Mouse (Mus musculus) activated CD4-positive, CD25-positive, alpha-beta regulatory T cell, adult 4 months (primary cell): ENCODE results near the gene Nxn. TPM values are rescaled to one million over a fixed set of nuclear protein-coding genes. Genes with fewer than 3 reads are reported as not detected.
"Not testable (repeated sequence)": the region's sequence is repeated elsewhere in the genome, so short reads cannot be mapped to it uniquely, and the experiment has no call there.

Source experiments
- ATAC-seq: one replicate; pipeline ENCODE4 v1.8.0; 2017
- polyA plus RNA-seq, 2 experiments: library from polyadenylated mRNA; unstranded; fragments of 100-300 nt; shearing (Covaris generic); gene quantifications; one replicate each; pipeline ENCODE4 v1.2.1; 2017

Gene Nxn
- polyA plus RNA-seq, 2 experiments from 2014 or later: 0.71 to 1.8 TPM

- ATAC-seq: no peak
These were observed 140.4 kb downstream of the Nxn start for GRCm38 (mm10) chr11:76258511-76258910.

DNA sequence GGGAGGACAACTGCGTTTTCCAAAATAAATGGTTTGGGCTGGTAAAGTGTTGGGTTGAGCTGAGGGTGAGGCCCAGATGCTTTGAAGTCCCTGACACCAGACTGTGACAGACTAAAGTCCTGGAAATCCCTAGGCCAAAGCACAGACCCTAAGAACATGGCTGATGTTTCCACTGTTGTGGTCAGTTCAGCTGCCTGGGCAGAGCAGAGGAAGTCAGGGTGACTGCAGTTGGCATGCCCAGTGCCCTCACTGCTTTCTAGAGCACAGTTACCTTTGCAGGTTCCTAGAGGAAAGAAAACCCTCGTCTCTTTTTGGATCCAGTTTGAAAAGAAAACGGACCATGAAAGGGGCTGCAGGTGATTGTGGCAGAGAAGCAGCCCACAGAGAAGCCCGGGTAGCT lies 141.6 kb downstream of the Nxn start:
- no peak for ATAC-seq

DNA sequence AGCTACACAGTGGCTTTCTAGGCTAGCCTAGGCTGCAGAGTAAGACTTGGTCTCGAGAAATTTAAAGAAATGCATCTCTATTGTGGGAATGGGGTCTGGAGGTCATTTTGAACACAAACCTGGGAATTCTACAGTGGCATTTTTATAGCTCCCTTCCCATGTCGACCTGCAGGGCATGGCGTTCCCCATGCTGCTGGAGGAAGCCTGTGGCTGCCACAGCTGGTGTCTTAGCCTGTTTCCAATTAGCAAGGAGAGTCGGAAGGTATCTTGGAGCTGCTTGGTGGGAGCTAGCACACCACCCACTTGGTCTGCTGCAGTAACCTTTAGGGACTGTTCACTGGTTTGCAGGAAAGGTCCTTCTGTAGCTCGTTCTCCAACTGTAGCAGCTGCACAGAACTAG lies 142.8 kb downstream of the Nxn start:
- no peak for ATAC-seq

DNA sequence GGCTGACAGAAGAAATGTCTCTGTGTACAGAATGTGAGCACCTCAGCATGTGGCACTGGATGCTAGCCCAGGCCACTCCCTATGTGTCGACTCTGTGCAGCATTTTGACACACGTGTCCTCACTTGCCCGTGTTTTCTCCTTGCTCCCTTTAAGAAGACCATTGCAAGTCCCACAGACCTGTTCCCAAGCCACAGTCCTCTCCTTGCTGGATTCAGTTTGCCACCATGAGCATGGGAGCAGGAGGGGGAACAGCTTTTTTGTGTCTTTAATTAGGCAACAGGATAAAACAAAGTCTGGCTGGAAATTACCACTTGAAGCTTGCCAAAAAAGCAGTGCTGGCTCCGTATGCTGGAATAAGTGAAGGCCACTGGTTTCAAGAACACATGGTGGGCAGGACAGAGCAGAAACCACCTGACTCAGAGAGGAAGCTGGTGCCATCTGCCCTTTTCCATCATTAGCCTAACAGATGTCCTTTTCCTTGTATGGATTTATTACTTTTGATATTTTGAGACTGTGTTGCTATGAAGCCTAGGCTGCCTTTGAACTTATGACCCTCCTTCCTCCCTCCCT lies 143.4 kb downstream of the Nxn start:
- no peak for ATAC-seq

- no peak for ATAC-seq
These were observed 145.0 kb downstream of the Nxn start for GRCm38 (mm10) chr11:76253918-76254264.

DNA sequence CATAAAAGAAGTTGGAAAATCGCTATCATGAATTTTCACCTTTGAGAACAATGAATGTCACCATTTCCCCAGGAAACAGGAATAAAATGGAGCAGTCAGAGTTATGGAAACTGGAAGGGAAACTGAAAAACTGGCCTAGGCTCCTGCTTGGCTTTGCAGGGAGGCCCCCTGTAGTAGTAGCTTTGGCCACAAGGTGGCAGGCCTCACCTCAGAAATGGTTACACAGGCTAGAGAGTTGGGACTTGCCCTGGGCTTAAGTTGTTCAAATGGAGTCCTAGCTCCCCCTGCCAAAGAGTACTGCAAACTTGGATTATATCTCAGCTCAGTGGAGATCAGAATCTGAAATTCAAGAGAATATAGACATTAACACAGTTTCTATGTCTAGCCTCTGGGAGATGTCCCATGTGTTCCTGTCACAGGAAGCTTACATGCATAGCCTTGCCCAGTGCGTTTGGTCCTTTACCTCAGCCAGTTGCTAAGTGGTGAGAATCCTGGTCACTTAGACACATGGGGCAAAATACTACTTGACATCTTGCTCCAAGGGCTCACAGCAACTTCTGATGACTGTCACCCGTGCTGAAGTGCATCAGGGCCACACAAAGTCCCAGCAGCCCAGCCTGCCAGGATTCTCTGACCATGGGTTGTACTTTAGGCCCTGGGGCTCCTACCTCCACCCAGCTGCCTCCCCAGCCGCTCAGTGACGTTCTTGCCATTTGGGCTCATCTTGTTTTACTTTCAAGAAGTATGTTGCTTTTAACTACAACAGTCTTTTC lies 145.6 kb downstream of the Nxn start:
- ATAC-seq: peak; percentile 90

DNA sequence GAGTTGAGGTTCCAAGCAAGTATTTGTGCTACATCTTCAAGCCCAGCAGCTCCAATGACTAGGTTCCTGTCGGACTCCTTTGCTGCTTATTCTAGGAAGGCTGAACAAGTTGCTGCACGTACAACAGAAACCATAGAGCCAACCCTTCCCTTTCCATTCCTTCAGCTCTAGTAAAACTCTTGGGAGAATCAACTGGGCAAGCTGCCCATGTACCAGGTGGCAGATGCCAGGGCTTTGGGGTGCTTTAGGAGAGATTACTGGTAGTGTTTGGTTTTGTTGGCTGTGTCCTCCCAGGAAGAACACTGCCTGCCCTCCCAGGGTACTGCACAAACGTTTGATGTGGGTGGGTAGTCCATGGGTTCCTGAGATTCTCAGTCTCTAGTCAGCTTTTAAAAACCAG lies 146.9 kb downstream of the Nxn start:
- ATAC-seq: no peak

- no peak for ATAC-seq
These were observed 151.7 kb downstream of the Nxn start for GRCm38 (mm10) chr11:76247239-76247638.

GRCm38 (mm10) chr11:76246439-76246838 lies 152.5 kb downstream of the Nxn start:
- no peak for ATAC-seq

DNA sequence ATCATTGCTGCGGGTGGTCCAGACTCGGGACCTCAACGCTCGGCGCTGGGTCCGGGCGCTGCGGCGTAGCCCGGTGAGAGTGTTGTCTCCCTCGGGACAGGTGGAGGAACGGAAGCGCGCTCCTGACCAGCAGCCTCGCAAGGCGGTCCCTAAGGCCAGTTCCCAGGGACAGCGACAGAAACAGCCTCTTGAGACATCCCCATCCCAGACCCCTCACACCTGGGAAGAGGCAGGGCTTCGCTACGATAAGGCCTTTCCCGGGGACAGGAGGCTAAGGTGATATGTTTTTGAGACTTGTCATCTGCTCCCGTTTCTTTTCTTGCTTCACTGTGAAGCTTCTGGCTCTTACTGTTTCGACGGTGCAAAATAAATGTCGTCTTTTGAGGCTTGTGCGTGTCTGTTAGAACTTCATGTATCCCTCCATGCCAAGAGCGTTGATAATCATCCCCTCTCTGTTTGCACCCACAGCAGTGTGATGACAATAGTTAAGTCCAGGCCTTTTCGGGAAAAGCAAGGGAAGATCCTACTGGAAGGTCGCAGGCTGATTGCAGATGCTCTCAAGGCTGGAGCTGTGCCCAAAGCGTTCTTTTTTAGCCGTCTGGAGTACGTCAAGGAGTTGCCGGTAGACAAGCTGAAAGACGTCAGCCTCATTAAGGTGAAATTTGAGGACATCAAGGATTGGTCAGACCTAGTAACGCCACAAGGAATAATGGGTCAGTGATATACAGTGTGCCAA lies 155.0 kb downstream of the Nxn start:
- ATAC-seq: no peak

DNA sequence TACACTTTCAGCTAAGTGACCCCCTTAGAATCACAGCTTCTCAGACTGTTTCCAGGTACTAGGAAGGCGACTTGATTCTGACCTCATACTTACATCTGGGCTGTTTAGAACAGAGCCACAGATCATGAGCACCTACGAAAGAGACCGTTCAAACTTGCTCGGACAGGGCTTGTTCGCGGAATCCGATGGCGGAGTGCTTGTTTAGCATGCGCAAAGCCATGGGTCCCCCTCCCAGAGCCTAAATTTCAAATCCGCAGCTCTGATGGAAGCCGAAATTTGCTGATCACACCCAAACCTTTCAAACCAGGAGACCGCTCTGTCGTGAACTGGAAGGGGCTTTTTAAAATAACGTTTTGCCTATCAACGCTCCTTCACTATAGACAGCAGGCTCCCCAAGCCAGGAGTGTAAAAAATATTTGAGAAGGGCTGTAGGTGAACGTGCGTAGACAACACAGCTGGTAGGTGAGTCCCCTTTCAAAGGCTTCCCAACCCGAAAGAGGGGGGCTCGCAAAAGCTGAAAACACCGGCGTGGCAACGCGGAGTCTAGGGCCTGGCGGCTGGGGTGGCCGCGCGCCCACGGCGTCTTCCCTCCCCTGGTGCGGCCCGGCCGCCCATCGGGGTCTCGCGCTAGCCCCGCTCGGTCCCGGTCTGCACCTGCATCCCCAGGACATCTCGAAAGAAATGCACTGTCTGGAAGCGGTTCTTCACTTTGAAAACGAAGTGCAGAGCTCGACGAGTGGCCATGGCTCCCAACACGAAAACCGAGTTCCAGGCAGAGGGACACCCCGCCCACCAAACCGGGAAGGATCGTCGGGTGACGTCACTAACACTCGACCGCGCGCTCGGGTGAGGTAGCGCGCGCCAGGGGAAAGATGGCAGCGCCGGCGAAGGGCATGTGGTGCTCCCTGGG lies 155.8 kb downstream of the Nxn start, which contains the start of the genes Mrm3 and Glod4:
TSS of gene Mrm3 (plus strand) at position 815 of the 910 bp plus-strand sequence.
TSS of gene Glod4 (minus strand) at position 825 of the 910 bp plus-strand sequence.
- peak; percentile 89 for ATAC-seq

DNA sequence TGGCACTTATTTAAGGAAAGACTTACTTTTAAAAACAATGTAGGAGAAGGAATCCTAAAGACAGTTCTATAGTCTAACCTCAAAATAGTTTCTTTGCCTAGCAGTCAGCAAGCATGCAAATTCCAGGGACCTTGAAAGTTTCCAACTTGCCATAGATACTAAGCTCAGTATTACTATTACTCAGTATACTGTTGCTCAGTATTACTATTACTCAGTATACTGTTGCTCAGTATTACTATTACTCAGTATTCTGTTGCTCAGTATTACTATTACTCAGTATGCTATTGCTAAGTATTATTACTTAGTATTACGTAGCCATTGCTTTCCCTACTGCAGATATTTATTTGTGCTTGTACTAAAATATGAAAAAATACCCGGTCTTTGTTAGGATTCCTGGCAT lies 159.2 kb downstream of the Nxn start:
- ATAC-seq: no peak

DNA sequence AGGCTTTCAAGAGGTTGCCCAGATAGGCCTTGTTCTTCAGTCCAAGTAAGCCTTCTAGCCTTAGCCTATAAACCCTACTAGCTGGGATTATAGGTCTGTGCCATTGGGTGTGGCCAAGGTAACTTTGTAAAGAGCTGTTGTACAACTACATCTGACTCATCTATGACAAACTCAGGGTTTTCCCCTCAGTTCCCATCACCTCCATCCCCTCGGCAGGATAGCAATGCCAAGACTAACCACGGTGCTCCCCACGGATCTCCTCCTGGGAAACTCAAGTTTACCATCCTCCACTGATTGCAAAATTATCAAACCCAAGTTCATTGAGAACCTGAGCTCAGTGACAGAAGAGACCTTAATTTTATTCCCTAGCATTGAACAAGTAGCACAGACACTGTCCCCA lies 162.8 kb downstream of the Nxn start:
- no peak for ATAC-seq

- no peak for ATAC-seq
These were observed 173.9 kb downstream of the Nxn start for GRCm38 (mm10) chr11:76225051-76225450.

- ATAC-seq: no peak
These were observed 174.3 kb downstream of the Nxn start for GRCm38 (mm10) chr11:76224631-76225030.

- peak; percentile 96 for ATAC-seq
These were observed 181.5 kb downstream of the Nxn start, which contains the start of the genes Dbil5 and Gemin4 for GRCm38 (mm10) chr11:76217390-76217800. Dbil5 (plus strand) TSS chr11:76217608. Gemin4 (minus strand) TSS chr11:76217664.

GRCm38 (mm10) chr11:76216681-76217389 lies 182.1 kb downstream of the Nxn start:
- ATAC-seq: no peak

DNA sequence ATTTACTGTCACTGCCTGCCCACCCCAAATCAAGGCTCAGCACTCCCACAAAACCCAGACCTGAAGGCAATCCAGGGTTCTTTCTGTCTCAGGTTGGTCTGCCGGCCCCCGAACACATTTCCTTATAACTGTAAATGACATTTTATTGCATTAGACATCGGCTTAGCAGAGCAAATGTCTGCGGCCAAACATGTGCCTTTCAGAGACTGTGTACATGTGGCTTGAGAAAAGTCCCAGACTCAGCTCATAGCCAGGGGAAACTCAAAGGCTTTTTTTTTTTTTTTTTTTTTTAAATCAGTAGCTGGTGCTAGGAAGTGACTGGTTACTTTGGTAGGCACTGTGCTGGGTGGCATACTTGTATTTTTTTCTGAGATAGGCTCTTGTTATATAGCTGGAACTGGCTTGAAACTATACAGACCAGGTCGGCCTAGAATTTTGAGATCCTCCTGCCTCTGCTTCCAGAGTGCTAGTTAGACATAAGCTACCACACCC lies 182.8 kb downstream of the Nxn start:
- no peak for ATAC-seq

- ATAC-seq: no peak
These were observed 183.9 kb downstream of the Nxn start for GRCm38 (mm10) chr11:76215011-76215410.

GRCm38 (mm10) chr11:76213841-76214240 lies 185.1 kb downstream of the Nxn start:
- no peak for ATAC-seq

- ATAC-seq: not testable (repeated sequence)
These were observed 187.3 kb downstream of the Nxn start for GRCm38 (mm10) chr11:76211595-76211994.
